Mouse (Mus musculus) naive thymus-derived CD4-positive, alpha-beta T cell, adult 5 months (primary cell): ENCODE data around the gene Gm9903. TPM values are rescaled to one million over a fixed set of nuclear protein-coding genes. Genes with fewer than 3 reads are reported as not detected.

ENCODE experiments used
- polyA plus RNA-seq: library from polyadenylated mRNA; unstranded; fragments of 100-300 nt; shearing (Covaris generic); gene quantifications from one replicate; pipeline ENCODE4 v1.2.1, GENCODE M21; 2017

Gm9903 gene
- polyA plus RNA-seq, result 0.60 TPM

GRCm38 (mm10) chr5:33629301-33629987, at the start of gene Gm9903, which contains the start of gene Fam53a:
Gene Gm9903 (plus strand): TSS chr5:33629925.
Gene Fam53a (minus strand): TSS chr5:33629635.

GRCm38 (mm10) chr5:33651921-33652782, 22.4 kb downstream of the Gm9903 start, which contains the start of gene Slbp:
Gene Slbp (minus strand): TSS chr5:33652574.

GRCm38 (mm10) chr5:33657787-33658663, 28.3 kb downstream of the Gm9903 start, which contains the start of the genes Tacc3 and Tmem129:
Gene Tacc3 (plus strand): TSS chr5:33658128.
Gene Tmem129 (minus strand): TSS chr5:33658416.

Other genes with a start within 250 kb of the Gm9903 start
- not detected for gene Nkx1-1, start 195.9 kb upstream of the Gm9903 start, polyA plus RNA-seq
- 66.8 TPM for gene Fam53a, start 290 bp upstream of the Gm9903 start, polyA plus RNA-seq
- 202 TPM for gene Slbp, start 22.6 kb downstream of the Gm9903 start, polyA plus RNA-seq
- gene Tacc3, start 28.2 kb downstream of the Gm9903 start, polyA plus RNA-seq, result 9.6 TPM
- gene Tmem129, start 28.5 kb downstream of the Gm9903 start, polyA plus RNA-seq, result 14.0 TPM
- gene Fgfr3, start 91.7 kb downstream of the Gm9903 start, polyA plus RNA-seq, result 0.52 TPM
- gene Letm1, start 152.9 kb downstream of the Gm9903 start, polyA plus RNA-seq, result 101 TPM
- gene Nsd2, start 190.8 kb downstream of the Gm9903 start, polyA plus RNA-seq, result 16.5 TPM